Mouse (Mus musculus): ENCODE measurements at regions not wholly inside any gene's neighbourhood (a gene's known extent, or its start where the extent isn't known, plus 50 kb on each side); places are given as distances from the start of the nearest gene placed in this dataset.

- Histone ChIP-seq H3K9me3 (replicated peaks) (no peaks in the 10 kb centered on the region), H3K9ac (no peak overlapping the region), H3K27ac (replicated peaks) (no peak overlapping the region), H3K27me3 (no peaks in the 10 kb centered on the region), H3K4me3 (replicated peaks) (no peak overlapping the region), H3K36me3 (replicated peaks) (no peaks in the 10 kb centered on the region), H3K4me2 (no peak overlapping the region), H3K4me1 (replicated peaks) (no peaks in the 10 kb centered on the region)
- 23% methylated on average over 1 of the region's 1 CpGs for whole genome bisulfite sequencing (ENCODE audit: insufficient replicate concordance)
- ATAC-seq (ENCODE audit: insufficient read depth), result no peak
Measured at GRCm38 (mm10) chr3:109270783-109271182, 69.7 kb upstream of the Vav3 start.

- H3K27ac ChIP-seq (replicated peaks), result no peak overlapping the region
- H3K27me3 ChIP-seq, result no peaks in the 10 kb centered on the region
- no peaks in the 10 kb centered on the region for H3K9me3 ChIP-seq (replicated peaks)
- H3K4me3 ChIP-seq (replicated peaks), result no peak overlapping the region
- no peak overlapping the region for H3K4me2 ChIP-seq
- 55% methylated on average over 5 of the region's 5 CpGs for WGBS (ENCODE audit: insufficient replicate concordance)
- no peak for ATAC-seq (ENCODE audit: insufficient read depth)
- H3K9ac ChIP-seq, result no peak overlapping the region
- no peaks in the 10 kb centered on the region for H3K4me1 ChIP-seq (replicated peaks)
- no peaks in the 10 kb centered on the region for H3K36me3 ChIP-seq (replicated peaks)
Measured at GRCm38 (mm10) chr3:109273074-109273801, 67.2 kb upstream of the Vav3 start.

- H3K27ac ChIP-seq (replicated peaks), result no peak overlapping the region
Measured at GRCm38 (mm10) chr3:109273802-109274155, 66.7 kb upstream of the Vav3 start.

GRCm38 (mm10) chr3:109279086-109279485 is 61.4 kb upstream of the Vav3 start:
- no peaks in the 10 kb centered on the region for H3K27me3 ChIP-seq
- H3K4me2 ChIP-seq, result no peak overlapping the region
- H3K4me3 ChIP-seq (replicated peaks), result no peak overlapping the region
- no peaks in the 10 kb centered on the region for H3K4me1 ChIP-seq (replicated peaks)
- H3K9me3 ChIP-seq (replicated peaks), result no peaks in the 10 kb centered on the region
- no peak overlapping the region for H3K27ac ChIP-seq (replicated peaks)
- WGBS (ENCODE audit: insufficient replicate concordance), result 19% methylated on average over 1 of the region's 1 CpGs
- H3K36me3 ChIP-seq (replicated peaks), result no peaks in the 10 kb centered on the region
- ATAC-seq (ENCODE audit: insufficient read depth), result no peak
- no peak overlapping the region for H3K9ac ChIP-seq

More at GRCm38 (mm10) chr3:109273802-109274155, 66.7 kb upstream of the Vav3 start:
- Histone ChIP-seq H3K4me1 (replicated peaks) (no peaks in the 10 kb centered on the region), H3K4me2 (no peak overlapping the region), H3K9me3 (replicated peaks) (no peaks in the 10 kb centered on the region), H3K36me3 (replicated peaks) (no peaks in the 10 kb centered on the region), H3K27me3 (no peaks in the 10 kb centered on the region), H3K9ac (no peak overlapping the region), H3K4me3 (replicated peaks) (no peak overlapping the region)
- 70% methylated on average over 4 of the region's 4 CpGs for WGBS (ENCODE audit: insufficient replicate concordance)
- ATAC-seq (ENCODE audit: insufficient read depth), result no peak

- Histone ChIP-seq H3K27me3 (no peaks in the 10 kb centered on the region), H3K4me3 (replicated peaks) (no peak overlapping the region), H3K27ac (replicated peaks) (no peak overlapping the region), H3K9me3 (replicated peaks) (no peaks in the 10 kb centered on the region), H3K4me2 (no peak overlapping the region), H3K36me3 (replicated peaks) (no peaks in the 10 kb centered on the region), H3K9ac (no peak overlapping the region), H3K4me1 (replicated peaks) (no peaks in the 10 kb centered on the region)
- WGBS (ENCODE audit: insufficient replicate concordance), result 21% methylated on average over 1 of the region's 1 CpGs
- ATAC-seq (ENCODE audit: insufficient read depth), result no peak
Measured at GRCm38 (mm10) chr3:109286590-109286989, 53.9 kb upstream of the Vav3 start.
